Mouse (Mus musculus) myocyte (in vitro differentiated cells): Measurements from ENCODE around the gene Dennd5a.

Source experiments
- E2F4 ChIP-seq: IDR thresholded peaks from one replicate; pipeline ENCODE4 v1.6.1; 2011; ENCODE audit warnings: mild to moderate bottlenecking, control low read depth, moderate library complexity; ENCODE audit not compliant: insufficient read depth
- MAX ChIP-seq: IDR thresholded peaks from one replicate; pipeline ENCODE4 v1.6.1; 2011; ENCODE audit warnings: low read depth, mild to moderate bottlenecking, control low read depth
- MYOG ChIP-seq, 3 experiments: IDR thresholded peaks; one replicate each; pipeline ENCODE4 v1.6.1; 2011; ENCODE audit warnings: control low read depth in 2 of 3, low read depth in 2 of 3, mild to moderate bottlenecking in 2 of 3; ENCODE audit not compliant: insufficient read length in 2 of 3, control insufficient read depth in 1 of 3, insufficient read depth in 1 of 3
- POLR2A ChIP-seq: IDR thresholded peaks from one replicate; pipeline ENCODE4 v1.6.1; 2011; ENCODE audit warnings: low read depth, mild to moderate bottlenecking, control low read depth, moderate library complexity; ENCODE audit not compliant: insufficient read length
- POLR2AphosphoS2 ChIP-seq: IDR thresholded peaks from one replicate; pipeline ENCODE4 v1.6.1; 2011; ENCODE audit warnings: low read depth, control low read depth; ENCODE audit not compliant: insufficient read length
- REST ChIP-seq: IDR thresholded peaks from one replicate; pipeline ENCODE4 v1.6.1; 2011; ENCODE audit warnings: mild to moderate bottlenecking, control low read depth, moderate library complexity; ENCODE audit not compliant: insufficient read depth, insufficient read length
- TCF12 ChIP-seq: IDR thresholded peaks from one replicate; pipeline ENCODE4 v1.6.1; 2011; ENCODE audit warnings: mild to moderate bottlenecking, control low read depth; ENCODE audit not compliant: poor library complexity, insufficient read depth, severe bottlenecking
- TCF3 ChIP-seq: IDR thresholded peaks from one replicate; pipeline ENCODE4 v1.6.1; 2011; ENCODE audit warnings: low read depth, control low read depth; ENCODE audit not compliant: insufficient read length
- USF1 ChIP-seq: IDR thresholded peaks from one replicate; pipeline ENCODE4 v1.6.1; 2011; ENCODE audit warnings: low read depth, mild to moderate bottlenecking, control low read depth, moderate library complexity

- TF ChIP-seq POLR2A (no peak), TCF12 (no peak), E2F4 (no peak), POLR2AphosphoS2 (no peak), USF1 (no peak), MYOG (IDR thresholded peaks at IDR 0.05; ENCODE audit: control insufficient read depth in 1 of 3, insufficient read depth in 1 of 3, insufficient read length in 2 of 3, low read depth in 2 of 3) (no peak), TCF3 (no peak), REST (no peak), MAX (no peak)
Observed at GRCm38 (mm10) chr7:109892530-109892929, 67.7 kb downstream of the Dennd5a start.
